Mouse (Mus musculus) lung, adult 2 months (tissue): ENCODE measurements at regions not wholly inside any gene's neighbourhood (a gene's known extent, or its start where the extent isn't known, plus 50 kb on each side); places are given as distances from the start of the nearest gene placed in this dataset.

ENCODE experiments used
- DNase-seq: peaks from one replicate; pipeline ENCODE4 v3.0.0; 2022
- H3K4me1 ChIP-seq: fragments of 200-500 bp; 2 replicates; pipeline ENCODE4 v1.6.1; 2011; ENCODE audit warnings: low read length; ENCODE audit not compliant: control insufficient read depth, insufficient read depth
- H3K4me3 ChIP-seq: fragments of 200-500 bp; replicated peaks from 2 replicates; pipeline ENCODE3; 2011; ENCODE audit warnings: low read depth, mild to moderate bottlenecking, control low read depth, low read length; ENCODE audit errors: extremely low read depth
- CTCF ChIP-seq: fragments of 200-500 bp; IDR thresholded peaks from 2 replicates; pipeline ENCODE4 v1.5.1; 2011; ENCODE audit warnings: mild to moderate bottlenecking, low read length, control low read depth; ENCODE audit not compliant: insufficient read depth
- POLR2A ChIP-seq: fragments of 200-500 bp; IDR thresholded peaks from 2 replicates; pipeline ENCODE4 v1.6.1; 2011; ENCODE audit warnings: low read depth, mild to moderate bottlenecking, control low read depth, low read length, borderline replicate concordance; ENCODE audit errors: extremely low read depth
- WGBS: fragments of 180-500 bp; shearing (Covaris S2); methylation state at CpG from one replicate; pipeline ENCODE4 v1.1.7; 2018; 5-methylcytosine and 5-hydroxymethylcytosine counted together

DNA sequence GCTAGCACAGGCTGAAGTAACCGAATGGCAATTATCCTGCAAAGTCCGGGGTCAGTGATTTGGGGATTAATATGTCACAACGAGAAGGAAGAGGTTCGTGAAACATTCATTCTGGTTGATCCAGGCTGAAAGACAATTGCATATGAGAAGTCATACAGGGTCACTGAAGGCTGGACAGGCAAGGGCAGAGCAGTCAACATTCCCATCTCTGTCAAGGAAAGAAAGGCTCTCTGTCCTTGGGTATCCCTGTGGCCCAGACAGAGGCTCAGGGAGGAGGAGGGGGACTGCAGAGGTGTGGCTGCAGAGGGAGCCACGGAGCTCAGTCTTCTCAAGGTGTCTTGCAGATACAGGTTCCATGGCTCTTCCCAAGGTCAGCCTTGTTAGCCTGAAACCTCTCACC, 68.4 kb upstream of the Irf2bp2 start:
- 46% methylated on average over 5 of the region's 5 CpGs for WGBS
- peak; percentile 40 for DNase-seq
- TF ChIP-seq POLR2A (no peak), CTCF (no peak)
- peaks cover 52% of the 10 kb centered on the region for H3K4me1 ChIP-seq
- H3K4me3 ChIP-seq: no peak overlapping the region

DNA sequence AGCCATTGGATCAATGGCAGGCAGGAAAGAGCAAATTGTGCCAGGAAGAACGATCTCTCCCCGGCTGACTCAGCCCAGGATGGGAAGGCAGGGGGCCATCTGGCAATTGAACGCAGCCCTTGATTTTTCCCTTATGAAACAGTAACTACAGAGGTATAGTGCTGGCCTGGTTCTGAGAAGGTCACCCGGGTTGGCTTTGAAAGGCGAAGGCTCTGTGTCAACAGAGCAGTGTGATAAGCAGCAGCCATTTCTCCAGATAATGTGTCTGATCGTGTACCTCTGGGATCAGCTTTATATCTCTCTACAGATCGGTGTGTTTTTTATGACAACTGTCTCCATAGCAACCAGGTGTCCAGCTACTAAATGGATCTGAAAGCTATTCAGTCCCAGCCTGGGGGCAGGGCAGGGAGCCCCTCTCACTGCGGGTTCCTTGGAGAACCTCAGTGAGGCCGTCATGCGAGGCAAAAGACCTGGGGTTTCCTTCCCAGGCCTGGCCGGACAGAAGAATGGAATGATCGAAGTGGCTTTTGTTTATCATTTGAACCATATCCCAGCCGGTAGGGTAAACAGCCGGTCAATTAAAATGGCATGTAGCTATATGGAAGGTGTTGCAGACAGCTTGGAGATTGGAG, 67.8 kb upstream of the Irf2bp2 start:
- 23% methylated on average over 14 of the region's 14 CpGs for WGBS
- no peak for TF ChIP-seq CTCF
- no peak for TF ChIP-seq POLR2A
- no peak for DNase-seq

DNA sequence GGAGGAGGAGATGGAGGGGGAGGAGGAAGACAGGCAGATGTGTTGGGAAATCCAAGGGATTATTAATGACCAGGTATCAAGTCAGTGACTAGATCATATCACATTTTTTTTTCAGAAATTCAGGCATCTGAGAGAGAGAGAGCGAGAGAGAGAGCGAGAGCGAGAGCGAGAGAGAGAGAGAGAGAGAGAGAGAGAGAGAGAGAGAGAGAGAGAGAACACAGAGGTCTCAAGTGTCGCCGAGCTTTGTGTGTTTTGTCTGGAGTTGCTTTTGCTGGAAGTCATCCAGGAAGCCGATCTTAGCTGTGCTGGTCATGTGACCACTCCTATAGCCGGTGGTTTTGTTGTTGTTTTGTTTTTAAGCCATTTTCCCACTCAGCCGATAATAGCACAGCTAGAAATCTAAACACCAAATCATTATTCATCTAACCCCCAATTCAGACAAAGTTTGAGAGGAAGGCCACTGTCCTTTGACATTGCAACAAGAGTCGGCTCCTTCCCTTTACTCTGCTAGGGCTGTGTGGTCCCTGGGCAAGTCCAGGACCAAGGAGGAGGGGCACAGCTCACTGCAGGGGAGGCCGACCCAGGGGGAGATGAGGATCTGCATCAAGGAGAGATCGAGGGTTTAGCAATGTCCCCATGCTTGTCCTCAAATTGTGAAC, 67.0 kb upstream of the Irf2bp2 start:
- peak overlapping the region; percentile 54 for H3K4me3 ChIP-seq
- DNase-seq: peak; percentile 38
- TF ChIP-seq POLR2A (no peak), CTCF (no peak)
- 19% methylated on average over 12 of the region's 12 CpGs for WGBS
- peaks cover 47% of the 10 kb centered on the region for H3K4me1 ChIP-seq

More for the DNA sequence above, 67.8 kb upstream of the Irf2bp2 start:
- Histone ChIP-seq H3K4me3 (no peak overlapping the region), H3K4me1 (peaks cover 47% of the 10 kb centered on the region)

DNA sequence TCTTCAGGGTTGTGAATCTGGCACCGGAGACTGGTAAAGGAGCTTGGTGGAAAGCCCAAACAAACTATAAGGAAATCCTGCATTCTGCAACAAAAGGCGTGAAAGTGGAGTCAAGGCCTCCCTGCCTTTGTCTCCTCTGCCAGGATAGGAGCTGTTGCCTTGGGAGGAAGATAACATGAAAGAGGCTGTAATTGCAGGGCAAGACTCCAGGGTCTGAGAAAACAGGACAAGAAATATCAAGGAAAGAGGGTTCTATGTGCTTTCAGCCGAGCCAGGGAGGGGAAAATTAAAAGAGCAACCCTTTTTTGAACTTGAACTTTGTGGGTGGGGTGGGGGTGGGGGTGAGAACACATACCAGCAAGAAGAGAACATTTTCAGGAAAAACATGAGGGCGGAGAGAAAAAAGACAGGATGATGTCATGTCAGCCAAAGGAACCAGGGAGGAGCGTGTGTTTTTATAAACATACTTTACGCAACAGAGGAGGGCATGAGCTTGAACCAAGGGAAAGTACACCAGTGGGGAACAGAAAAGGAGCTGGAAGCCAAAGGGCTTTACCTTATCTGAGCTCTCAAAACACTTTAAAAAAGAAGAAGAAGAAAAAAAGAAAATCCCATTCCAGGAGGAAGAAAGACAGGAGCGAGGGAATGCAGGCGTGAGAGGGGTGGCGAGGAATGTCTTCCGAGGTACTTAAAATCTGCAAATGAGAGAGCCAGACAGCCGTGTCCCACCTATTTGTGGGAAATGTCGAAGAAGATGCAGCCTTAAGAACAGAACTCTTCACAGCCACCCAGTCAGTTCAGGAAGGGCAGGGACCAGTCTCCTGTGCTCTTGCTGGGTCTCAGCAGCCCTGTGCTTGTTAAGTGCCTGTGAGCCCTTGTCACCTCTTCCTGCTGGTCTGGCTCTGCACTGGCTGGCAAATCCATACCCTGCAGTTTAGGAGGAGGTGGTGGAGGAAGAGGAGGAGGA, 66.2 kb upstream of the Irf2bp2 start:
- DNase-seq: peak; percentile 43
- WGBS: 18% methylated on average over 12 of the region's 12 CpGs
- no peak for TF ChIP-seq CTCF
- TF ChIP-seq POLR2A: peak; percentile 67; the same call in 1 of the 2 replicates
- peak overlapping the region; percentile 54 for H3K4me3 ChIP-seq
- H3K4me1 ChIP-seq: peaks cover 39% of the 10 kb centered on the region

- H3K4me1 ChIP-seq: peaks cover 27% of the 10 kb centered on the region
- WGBS: 91% methylated on average over 6 of the region's 6 CpGs
These were observed 63.8 kb upstream of the Irf2bp2 start for GRCm38 (mm10) chr8:126657546-126657945.

DNA sequence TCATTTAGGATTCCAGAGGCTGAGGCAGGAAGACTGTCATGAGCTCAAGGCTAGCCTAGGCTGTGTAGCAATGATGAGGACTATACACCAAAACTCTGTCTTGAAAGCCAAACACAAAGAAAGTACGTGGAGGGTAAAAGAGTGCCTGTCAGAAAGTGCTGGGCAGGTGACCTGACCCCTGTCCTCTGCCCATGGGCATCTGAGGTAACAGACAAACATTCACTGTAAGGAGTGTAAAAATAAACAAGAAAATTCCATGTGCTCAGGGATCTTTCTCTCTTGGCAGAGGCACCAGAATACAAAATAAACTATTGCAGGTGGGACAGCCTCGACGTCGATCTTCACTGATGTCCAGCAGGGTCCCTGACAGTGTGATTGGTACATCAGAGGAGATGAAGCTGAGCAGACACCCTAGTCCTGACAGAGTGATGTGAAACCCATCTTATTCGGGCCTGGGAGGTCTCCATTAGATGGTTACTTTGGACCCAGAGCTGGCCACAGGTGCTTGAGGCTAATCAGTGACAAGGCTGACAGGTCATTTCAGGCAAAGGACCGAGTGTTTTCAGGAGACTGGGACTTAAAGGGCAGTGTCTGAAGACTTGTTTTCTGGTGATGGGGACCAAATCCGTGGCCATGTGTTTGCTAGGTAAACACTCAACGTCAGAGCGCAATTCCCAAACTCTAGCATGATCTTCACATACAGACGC, 62.9 kb upstream of the Irf2bp2 start:
- Histone ChIP-seq H3K4me3 (no peak overlapping the region), H3K4me1 (peaks cover 19% of the 10 kb centered on the region)
- TF ChIP-seq POLR2A (no peak), CTCF (no peak)
- DNase-seq: no peak
- 57% methylated on average over 10 of the region's 10 CpGs for WGBS

More at GRCm38 (mm10) chr8:126657546-126657945, 63.8 kb upstream of the Irf2bp2 start:
- H3K4me3 ChIP-seq: no peak overlapping the region
- no peak for DNase-seq
- TF ChIP-seq POLR2A (no peak), CTCF (no peak)

DNA sequence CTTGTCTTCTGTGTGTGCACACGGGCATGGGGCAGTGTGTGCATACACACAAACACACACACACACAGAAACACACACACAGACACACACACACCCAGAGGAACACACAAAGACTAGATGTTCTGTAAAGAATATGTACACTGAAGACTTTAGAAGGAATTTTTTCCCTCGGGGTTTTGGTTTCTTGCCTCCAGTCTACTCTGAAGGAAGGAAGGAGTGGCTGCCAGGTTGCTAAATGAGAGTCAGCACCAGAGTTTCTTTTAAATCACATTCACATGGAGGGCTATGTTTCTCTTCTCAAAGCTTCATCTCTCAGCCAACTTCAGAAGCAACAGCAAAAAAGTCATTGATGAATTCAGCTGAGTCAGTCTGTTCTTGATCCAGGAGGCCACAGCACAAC, 61.8 kb upstream of the Irf2bp2 start:
- peaks cover 10% of the 10 kb centered on the region for H3K4me1 ChIP-seq
- no peak overlapping the region for H3K4me3 ChIP-seq
- WGBS: 43% methylated on average over 2 of the region's 2 CpGs
- TF ChIP-seq CTCF (no peak), POLR2A (no peak)
- DNase-seq: no peak

- no peak for TF ChIP-seq CTCF
- no peak for TF ChIP-seq POLR2A
- H3K4me1 ChIP-seq: no peaks in the 10 kb centered on the region
- DNase-seq: no peak
- WGBS: 90% methylated on average over 7 of the region's 7 CpGs
- no peak overlapping the region for H3K4me3 ChIP-seq
These were observed 60.6 kb upstream of the Irf2bp2 start for GRCm38 (mm10) chr8:126654353-126654752.

GRCm38 (mm10) chr8:126652151-126652550, 58.4 kb upstream of the Irf2bp2 start:
- 76% methylated on average over 5 of the region's 5 CpGs for WGBS
- Histone ChIP-seq H3K4me3 (no peak overlapping the region), H3K4me1 (no peaks in the 10 kb centered on the region)
- no peak for DNase-seq
- TF ChIP-seq POLR2A (no peak), CTCF (no peak)
